Mouse (Mus musculus): ENCODE measurements around the gene Clca3a1.

DNA sequence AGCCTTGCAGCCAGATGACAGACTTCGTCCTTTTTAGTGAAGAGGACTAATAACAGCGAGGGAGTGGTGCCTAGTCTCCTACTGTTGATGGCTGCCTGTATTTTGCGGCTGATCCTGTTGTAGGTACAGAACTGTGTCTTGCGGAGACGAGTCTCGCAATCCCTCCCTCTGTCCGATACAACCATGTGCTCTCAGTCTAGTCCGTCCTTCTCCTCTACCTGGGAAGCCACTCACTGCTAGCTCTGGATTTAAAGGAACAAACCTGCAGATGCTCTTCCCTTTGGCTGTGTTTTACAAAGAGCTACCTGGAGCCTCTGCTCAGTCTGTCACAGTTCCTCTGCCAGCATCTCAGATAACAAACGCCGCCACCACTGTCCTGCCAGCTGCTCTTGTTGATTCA, 66.7 kb downstream of the Clca3a1 start:
- no peak for TF ChIP-seq CTCF (IDR thresholded peaks at IDR 0.05; ENCODE audit: low read depth)
- no peak for TF ChIP-seq EP300 (IDR thresholded peaks at IDR 0.05; ENCODE audit: low read depth)
